Mouse (Mus musculus) heart, postnatal 0 days (tissue): ENCODE measurements at regions not wholly inside any gene's neighbourhood (a gene's known extent, or its start where the extent isn't known, plus 50 kb on each side); places are given as distances from the start of the nearest gene placed in this dataset.

Experiments used
- CTCF ChIP-seq: IDR thresholded peaks from 2 replicates; pipeline ENCODE4 v1.5.1; 2016; ENCODE audit warnings: antibody characterized with exemption, control low read depth, low read depth
- EP300 ChIP-seq: IDR thresholded peaks from 2 replicates; pipeline ENCODE4 v1.6.1; 2016; ENCODE audit warnings: antibody characterized with exemption, low read depth

- TF ChIP-seq CTCF (no peak), EP300 (no peak)
Observed at GRCm38 (mm10) chr3:9341657-9342056, 268.2 kb downstream of the Zfp704 start.
